Mouse (Mus musculus) E14TG2a.4 (cell line): ENCODE data around the gene P3h4.

Experiments used
- CTCF ChIP-seq: conservative IDR thresholded peaks from 2 replicates; pipeline ENCODE4 v1.5.1; 2014; ENCODE audit warnings: low read length
- NANOG ChIP-seq: IDR thresholded peaks from 2 replicates; pipeline ENCODE4 v1.6.1; 2014; ENCODE audit warnings: borderline replicate concordance, low read length, mixed read lengths

DNA sequence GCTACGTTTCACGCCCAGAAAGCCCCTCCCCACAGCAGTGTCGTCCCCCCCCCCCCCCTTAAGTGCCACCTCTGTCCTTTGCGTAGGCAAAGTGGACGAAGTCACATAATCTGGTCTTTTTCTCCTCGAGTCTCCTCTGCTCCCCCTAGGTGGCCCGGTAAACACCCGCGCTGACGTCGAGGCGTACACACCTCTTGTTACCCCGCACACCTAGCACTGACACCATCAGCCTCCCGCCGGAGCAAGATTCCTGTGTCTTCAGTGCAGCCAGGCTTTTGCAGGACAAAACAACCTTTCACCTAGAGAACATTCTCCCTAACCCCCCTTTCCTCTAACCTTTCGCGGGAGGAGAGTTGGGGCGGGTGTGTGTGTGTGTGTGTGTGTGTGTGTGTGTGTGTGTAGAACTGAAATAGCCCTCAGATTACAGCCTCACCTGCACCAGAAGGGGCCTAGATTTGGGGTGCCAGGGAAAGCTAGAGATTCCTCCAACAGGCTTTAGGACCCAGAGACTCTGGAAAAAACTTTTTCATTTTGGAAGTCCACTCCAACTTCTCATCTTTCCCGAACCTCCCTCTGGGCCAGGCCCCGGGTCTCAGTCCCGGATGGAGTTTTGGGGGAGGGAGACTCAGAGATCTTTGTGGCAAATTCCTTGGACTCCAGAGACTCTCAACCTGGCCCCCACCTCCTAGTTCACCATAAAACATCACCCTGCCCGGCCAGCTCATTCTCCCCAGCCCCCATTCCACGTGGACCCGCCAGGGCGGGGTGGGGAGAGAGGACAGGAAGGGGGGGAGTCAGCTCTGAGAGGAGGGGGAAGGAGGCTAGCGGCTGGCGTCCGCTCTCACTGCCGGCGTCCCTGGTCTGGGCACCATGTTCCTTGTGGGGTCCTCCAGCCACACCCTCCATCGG, 532 bp upstream of the P3h4 start, which contains the start of gene Fkbp10:
- TF ChIP-seq CTCF (no peak), NANOG (no peak)
